Mouse (Mus musculus): ENCODE data around the gene Gigyf2. TPM values are rescaled to one million over a fixed set of nuclear protein-coding genes. Genes with fewer than 3 reads are reported as not detected.
A peak's percentile ranks its signal among the peaks of the same experiment; 100 is the strongest.
"Not testable (repeated sequence)": the region's sequence is repeated elsewhere in the genome, so short reads cannot be mapped to it uniquely, and the experiment has no call there.

Gene Gigyf2
- polyA plus RNA-seq, 1 experiment from 2014 or later, result 47.0 TPM

DNA sequence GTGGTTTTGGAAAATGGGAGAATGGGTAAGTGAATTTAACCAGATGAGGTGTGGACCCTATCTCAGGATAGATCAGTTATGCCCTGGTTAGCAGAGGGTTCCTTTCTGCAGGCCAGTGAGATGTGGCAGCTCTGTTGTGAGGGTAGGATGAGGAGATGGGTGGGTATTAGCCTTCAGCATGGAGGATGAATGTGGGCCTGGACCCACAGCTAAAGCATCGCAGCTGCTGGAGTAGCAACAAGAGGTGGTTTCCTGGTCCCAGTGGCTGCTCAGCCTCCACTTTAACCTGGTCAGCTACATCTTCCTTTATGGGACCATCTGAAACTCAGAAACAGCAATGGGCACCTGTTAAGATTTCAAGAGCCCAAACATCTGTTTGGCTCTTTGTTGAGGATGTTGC lies 129.6 kb downstream of the Gigyf2 start:
- no peak for ATAC-seq (ENCODE audit: insufficient read depth, low FRiP score)
- WGBS, result 94% methylated on average over 1 of the region's 1 CpGs
- Histone ChIP-seq H3K4me3 (replicated peaks; ENCODE audit: low read length) (no peak overlapping the region), H3K4me2 (ENCODE audit: low read depth, low read length) (no peak overlapping the region), H3K27ac (ENCODE audit: low read length) (no peak overlapping the region), H3K9ac (ENCODE audit: low read length) (no peak overlapping the region), H3K4me1 (ENCODE audit: control insufficient read depth, insufficient read depth, low read length) (no peaks in the 10 kb centered on the region), H3K9me3 (replicated peaks; ENCODE audit: control insufficient read depth, low read length) (no peaks in the 10 kb centered on the region), H3K36me3 (ENCODE audit: control insufficient read depth, insufficient read depth, low read length) (no peaks in the 10 kb centered on the region), H3K27me3 (ENCODE audit: control insufficient read depth, insufficient read depth, low read length) (no peaks in the 10 kb centered on the region)

DNA sequence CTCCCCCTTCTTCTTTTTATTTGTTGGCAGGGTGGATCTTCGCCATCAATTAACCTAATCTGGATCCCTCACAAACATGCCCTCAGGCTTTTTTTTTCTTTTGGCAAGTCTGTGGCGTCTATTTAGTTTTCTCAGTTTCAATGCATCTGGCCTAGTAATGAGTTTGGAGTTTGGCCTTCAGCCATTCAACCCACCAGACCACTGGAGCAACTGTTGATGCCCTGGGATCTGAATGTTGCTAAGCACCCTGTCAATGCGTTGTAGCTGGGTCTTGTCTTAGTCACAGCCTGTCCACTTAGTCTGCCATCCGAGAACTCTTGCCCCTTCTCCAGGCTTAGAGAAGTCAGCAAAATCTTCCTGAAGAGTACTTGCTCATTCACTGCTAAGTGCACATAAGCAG lies 131.2 kb downstream of the Gigyf2 start:
- no peak overlapping the region for H3K9ac ChIP-seq (ENCODE audit: low read length)
- no peak overlapping the region for H3K4me2 ChIP-seq (ENCODE audit: low read depth, low read length)
- H3K27me3 ChIP-seq (ENCODE audit: control insufficient read depth, insufficient read depth, low read length), result no peaks in the 10 kb centered on the region
- no peak overlapping the region for H3K27ac ChIP-seq (ENCODE audit: low read length)
- 82% methylated on average over 4 of the region's 4 CpGs for WGBS
- no peaks in the 10 kb centered on the region for H3K4me1 ChIP-seq (ENCODE audit: control insufficient read depth, insufficient read depth, low read length)
- no peak for ATAC-seq (ENCODE audit: insufficient read depth, low FRiP score)
- H3K9me3 ChIP-seq (replicated peaks; ENCODE audit: control insufficient read depth, low read length), result no peaks in the 10 kb centered on the region
- H3K36me3 ChIP-seq (ENCODE audit: control insufficient read depth, insufficient read depth, low read length), result no peaks in the 10 kb centered on the region
- no peak overlapping the region for H3K4me3 ChIP-seq (replicated peaks; ENCODE audit: low read length)

DNA sequence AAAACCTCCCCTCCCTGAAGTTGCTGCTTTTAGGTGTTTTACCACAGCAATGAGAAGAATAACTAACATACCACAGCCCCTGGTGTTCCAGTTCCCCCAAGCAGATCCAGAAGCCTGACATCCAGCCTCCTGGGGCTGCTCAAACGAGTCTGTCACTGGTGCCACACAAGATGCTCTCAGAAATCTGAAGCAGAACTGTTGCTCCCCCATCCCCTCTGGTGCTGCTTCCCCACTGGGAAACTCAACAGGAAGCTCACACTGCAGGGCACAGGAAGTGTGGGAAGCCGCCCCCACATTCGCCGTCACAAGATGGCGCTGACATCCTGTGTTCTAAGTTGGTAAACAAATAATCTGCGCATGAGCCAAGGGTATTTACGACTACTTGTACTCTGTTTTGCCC lies 133.1 kb downstream of the Gigyf2 start:
- not testable (repeated sequence) for H3K27ac ChIP-seq (ENCODE audit: low read length); H3K4me2 ChIP-seq (ENCODE audit: low read depth, low read length); H3K4me3 ChIP-seq (replicated peaks; ENCODE audit: low read length); H3K9me3 ChIP-seq (replicated peaks; ENCODE audit: control insufficient read depth, low read length); H3K9ac ChIP-seq (ENCODE audit: low read length); H3K27me3 ChIP-seq (ENCODE audit: control insufficient read depth, insufficient read depth, low read length); ATAC-seq (ENCODE audit: insufficient read depth, low FRiP score); H3K4me1 ChIP-seq (ENCODE audit: control insufficient read depth, insufficient read depth, low read length); H3K36me3 ChIP-seq (ENCODE audit: control insufficient read depth, insufficient read depth, low read length)
- 91% methylated on average over 5 of the region's 7 CpGs for whole genome bisulfite sequencing

GRCm38 (mm10) chr1:87467469-87467868 lies 140.7 kb downstream of the Gigyf2 start:
- 64% methylated on average over 9 of the region's 9 CpGs for WGBS
- H3K4me3 ChIP-seq (replicated peaks; ENCODE audit: low read length), result no peak overlapping the region
- H3K9me3 ChIP-seq (replicated peaks; ENCODE audit: control insufficient read depth, low read length), result no peaks in the 10 kb centered on the region
- H3K4me2 ChIP-seq (ENCODE audit: low read depth, low read length), result no peak overlapping the region
- H3K9ac ChIP-seq (ENCODE audit: low read length), result no peak overlapping the region
- no peak overlapping the region for H3K27ac ChIP-seq (ENCODE audit: low read length)
- no peak for ATAC-seq (ENCODE audit: insufficient read depth, low FRiP score)
- H3K36me3 ChIP-seq (ENCODE audit: control insufficient read depth, insufficient read depth, low read length), result no peaks in the 10 kb centered on the region
- no peaks in the 10 kb centered on the region for H3K27me3 ChIP-seq (ENCODE audit: control insufficient read depth, insufficient read depth, low read length)
- H3K4me1 ChIP-seq (ENCODE audit: control insufficient read depth, insufficient read depth, low read length), result no peaks in the 10 kb centered on the region

DNA sequence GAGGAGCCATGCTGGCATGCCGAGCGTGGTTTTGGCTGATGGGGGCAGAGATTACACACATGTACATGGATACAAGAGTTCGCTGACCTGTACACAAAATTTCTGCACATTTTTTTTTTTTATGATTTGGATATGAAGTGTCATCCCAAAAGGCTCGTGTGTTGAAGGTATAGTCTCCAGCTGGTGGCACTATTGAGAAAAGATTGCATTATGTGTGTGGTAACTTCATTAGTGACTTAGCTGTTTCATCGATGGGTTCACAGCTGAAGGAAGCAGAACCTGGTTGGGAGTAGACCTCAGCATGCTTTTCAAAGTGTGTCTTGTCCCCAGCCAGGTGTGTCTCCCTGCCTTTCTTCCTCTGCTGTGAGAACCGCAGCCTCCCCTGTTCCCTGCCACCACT lies 141.5 kb downstream of the Gigyf2 start:
- H3K4me3 ChIP-seq (replicated peaks; ENCODE audit: low read length), result no peak overlapping the region
- 66% methylated on average over 6 of the region's 6 CpGs for WGBS
- no peaks in the 10 kb centered on the region for H3K9me3 ChIP-seq (replicated peaks; ENCODE audit: control insufficient read depth, low read length)
- ATAC-seq (ENCODE audit: insufficient read depth, low FRiP score), result no peak
- H3K4me1 ChIP-seq (ENCODE audit: control insufficient read depth, insufficient read depth, low read length), result no peaks in the 10 kb centered on the region
- no peaks in the 10 kb centered on the region for H3K36me3 ChIP-seq (ENCODE audit: control insufficient read depth, insufficient read depth, low read length)
- H3K4me2 ChIP-seq (ENCODE audit: low read depth, low read length), result no peak overlapping the region
- H3K9ac ChIP-seq (ENCODE audit: low read length), result no peak overlapping the region
- no peak overlapping the region for H3K27ac ChIP-seq (ENCODE audit: low read length)
- no peaks in the 10 kb centered on the region for H3K27me3 ChIP-seq (ENCODE audit: control insufficient read depth, insufficient read depth, low read length)

GRCm38 (mm10) chr1:87469971-87470370 lies 143.2 kb downstream of the Gigyf2 start, which contains the start of gene Snorc:
Snorc (plus strand) TSS chr1:87470271.
- H3K27me3 ChIP-seq (ENCODE audit: control insufficient read depth, insufficient read depth, low read length); H3K4me1 ChIP-seq (ENCODE audit: control insufficient read depth, insufficient read depth, low read length); H3K9me3 ChIP-seq (replicated peaks; ENCODE audit: control insufficient read depth, low read length); H3K27ac ChIP-seq (ENCODE audit: low read length); H3K36me3 ChIP-seq (ENCODE audit: control insufficient read depth, insufficient read depth, low read length); ATAC-seq (ENCODE audit: insufficient read depth, low FRiP score); H3K9ac ChIP-seq (ENCODE audit: low read length); H3K4me3 ChIP-seq (replicated peaks; ENCODE audit: low read length); H3K4me2 ChIP-seq (ENCODE audit: low read depth, low read length): not testable (repeated sequence)
- 47% methylated on average over 10 of the region's 10 CpGs for WGBS

- ATAC-seq (ENCODE audit: insufficient read depth, low FRiP score), result no peak
- peaks cover 19% of the 10 kb centered on the region for H3K27me3 ChIP-seq (ENCODE audit: control insufficient read depth, insufficient read depth, low read length)
- H3K36me3 ChIP-seq (ENCODE audit: control insufficient read depth, insufficient read depth, low read length), result no peaks in the 10 kb centered on the region
- no peak overlapping the region for H3K27ac ChIP-seq (ENCODE audit: low read length)
- peaks cover 4% of the 10 kb centered on the region; the same call in 1 of the 2 replicates for H3K4me1 ChIP-seq (ENCODE audit: control insufficient read depth, insufficient read depth, low read length)
- H3K9me3 ChIP-seq (replicated peaks; ENCODE audit: control insufficient read depth, low read length), result no peaks in the 10 kb centered on the region
- 72% methylated on average over 7 of the region's 7 CpGs for WGBS
- no peak overlapping the region for H3K4me3 ChIP-seq (replicated peaks; ENCODE audit: low read length)
- H3K4me2 ChIP-seq (ENCODE audit: low read depth, low read length), result no peak overlapping the region
- no peak overlapping the region for H3K9ac ChIP-seq (ENCODE audit: low read length)
These were observed 145.1 kb downstream of the Gigyf2 start for GRCm38 (mm10) chr1:87471914-87472313.

GRCm38 (mm10) chr1:87472576-87472975 lies 145.8 kb downstream of the Gigyf2 start:
- Histone ChIP-seq H3K4me2 (ENCODE audit: low read depth, low read length) (no peak overlapping the region), H3K27me3 (ENCODE audit: control insufficient read depth, insufficient read depth, low read length) (peaks cover 19% of the 10 kb centered on the region), H3K4me1 (ENCODE audit: control insufficient read depth, insufficient read depth, low read length) (peaks cover 4% of the 10 kb centered on the region; the same call in 1 of the 2 replicates), H3K9me3 (replicated peaks; ENCODE audit: control insufficient read depth, low read length) (no peaks in the 10 kb centered on the region), H3K27ac (ENCODE audit: low read length) (no peak overlapping the region), H3K36me3 (ENCODE audit: control insufficient read depth, insufficient read depth, low read length) (no peaks in the 10 kb centered on the region), H3K9ac (ENCODE audit: low read length) (no peak overlapping the region), H3K4me3 (replicated peaks; ENCODE audit: low read length) (no peak overlapping the region)
- no peak for ATAC-seq (ENCODE audit: insufficient read depth, low FRiP score)
- WGBS, result 74% methylated on average over 7 of the region's 7 CpGs

DNA sequence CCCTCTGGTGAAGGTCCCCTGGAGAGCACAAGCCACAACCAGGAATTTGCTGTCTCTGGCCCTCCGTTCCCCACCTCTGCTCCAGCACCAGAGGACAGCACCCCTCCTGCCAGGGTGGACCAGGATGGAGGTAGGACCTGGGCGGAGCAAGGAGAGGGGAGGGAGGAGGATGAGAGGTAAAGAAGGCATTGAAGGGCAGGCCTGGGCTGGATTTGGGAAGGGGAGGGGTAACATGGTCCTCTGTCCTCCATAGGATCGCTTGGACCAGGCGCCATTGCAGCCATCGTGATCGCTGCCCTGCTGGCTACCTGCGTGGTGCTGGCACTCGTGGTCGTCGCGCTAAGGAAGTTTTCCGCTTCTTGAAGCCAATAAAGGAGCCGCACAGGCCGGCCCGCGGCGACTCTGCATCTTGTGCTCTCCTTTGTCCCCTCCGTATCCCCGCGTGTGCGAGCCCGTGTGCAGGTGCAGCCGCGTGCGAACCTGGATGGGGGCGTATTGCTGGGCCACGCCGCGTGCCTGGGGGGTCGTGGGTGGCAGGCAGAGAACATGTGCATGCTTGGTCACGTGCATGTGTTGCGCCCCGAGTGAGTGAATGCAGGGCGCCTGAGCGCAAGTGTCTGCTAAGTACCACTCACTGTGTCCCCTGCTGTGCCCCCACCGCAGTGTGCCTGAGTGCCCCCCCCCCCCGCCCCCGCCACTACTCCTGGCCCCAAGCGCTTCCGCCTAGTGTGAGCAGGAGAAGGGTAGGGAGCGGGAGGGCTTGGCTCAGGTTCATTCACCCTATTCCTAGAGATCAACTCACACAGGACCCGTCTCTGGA lies 148.5 kb downstream of the Gigyf2 start:
- peak overlapping the region; percentile 38; the same call in 1 of the 2 replicates for H3K9ac ChIP-seq (ENCODE audit: low read length)
- WGBS, result 3% methylated on average over 42 of the region's 42 CpGs
- H3K4me1 ChIP-seq (ENCODE audit: control insufficient read depth, insufficient read depth, low read length), result peaks cover 4% of the 10 kb centered on the region; the same call in 1 of the 2 replicates
- no peak overlapping the region for H3K27ac ChIP-seq (ENCODE audit: low read length)
- H3K27me3 ChIP-seq (ENCODE audit: control insufficient read depth, insufficient read depth, low read length), result peaks cover 19% of the 10 kb centered on the region
- peak overlapping the region; percentile 51 for H3K4me2 ChIP-seq (ENCODE audit: low read depth, low read length)
- ATAC-seq (ENCODE audit: insufficient read depth, low FRiP score), result peak; percentile 25; the same call in 1 of the 2 replicates
- no peaks in the 10 kb centered on the region for H3K36me3 ChIP-seq (ENCODE audit: control insufficient read depth, insufficient read depth, low read length)
- H3K4me3 ChIP-seq (replicated peaks; ENCODE audit: low read length), result peak overlapping the region; percentile 25
- no peaks in the 10 kb centered on the region for H3K9me3 ChIP-seq (replicated peaks; ENCODE audit: control insufficient read depth, low read length)
